Mouse (Mus musculus): ENCODE results near the gene Mphosph9.

Mphosph9 gene

GRCm38 (mm10) chr5:124267652-124268051, 60.1 kb downstream of the Mphosph9 start:
- DNase-seq (ENCODE audit: low spot score), result no peak

- no peak for DNase-seq (ENCODE audit: low spot score)
These were observed 61.0 kb downstream of the Mphosph9 start for GRCm38 (mm10) chr5:124266821-124267220.

GRCm38 (mm10) chr5:124263246-124263645, 64.5 kb downstream of the Mphosph9 start:
- no peak for DNase-seq (ENCODE audit: low spot score)

- DNase-seq (ENCODE audit: low spot score), result no peak
These were observed 65.7 kb downstream of the Mphosph9 start for GRCm38 (mm10) chr5:124262090-124262489.

- no peak for DNase-seq (ENCODE audit: low spot score)
These were observed 68.6 kb downstream of the Mphosph9 start for GRCm38 (mm10) chr5:124259133-124259532.

GRCm38 (mm10) chr5:124258026-124258425, 69.7 kb downstream of the Mphosph9 start:
- DNase-seq (ENCODE audit: low spot score), result no peak

- no peak for DNase-seq (ENCODE audit: low spot score)
These were observed 72.6 kb downstream of the Mphosph9 start for GRCm38 (mm10) chr5:124255141-124255540.

- DNase-seq (ENCODE audit: low spot score), result no peak
These were observed 74.2 kb downstream of the Mphosph9 start for GRCm38 (mm10) chr5:124253555-124253954.

- DNase-seq (ENCODE audit: low spot score), result no peak
These were observed 75.0 kb downstream of the Mphosph9 start for GRCm38 (mm10) chr5:124252580-124253320.

- DNase-seq (ENCODE audit: low spot score), result no peak
These were observed 76.7 kb downstream of the Mphosph9 start for GRCm38 (mm10) chr5:124251070-124251469.

GRCm38 (mm10) chr5:124249614-124250591, 77.9 kb downstream of the Mphosph9 start, which contains the start of gene Pitpnm2:
Gene Pitpnm2, minus strand, starts transcription at chr5:124249760.
- DNase-seq (ENCODE audit: low spot score), result peak; percentile 46

- peak; percentile 48 for DNase-seq (ENCODE audit: low spot score)
These were observed 78.7 kb downstream of the Mphosph9 start for GRCm38 (mm10) chr5:124248845-124249613.

GRCm38 (mm10) chr5:124247986-124248626, 79.7 kb downstream of the Mphosph9 start:
- DNase-seq (ENCODE audit: low spot score), result no peak

GRCm38 (mm10) chr5:124247296-124247695, 80.5 kb downstream of the Mphosph9 start:
- no peak for DNase-seq (ENCODE audit: low spot score)

- DNase-seq (ENCODE audit: low spot score), result no peak
These were observed 82.9 kb downstream of the Mphosph9 start for GRCm38 (mm10) chr5:124244885-124245284.

GRCm38 (mm10) chr5:124244449-124244848, 83.3 kb downstream of the Mphosph9 start:
- DNase-seq (ENCODE audit: low spot score), result no peak

- no peak for DNase-seq (ENCODE audit: low spot score)
These were observed 84.4 kb downstream of the Mphosph9 start for GRCm38 (mm10) chr5:124243236-124243901.

- no peak for DNase-seq (ENCODE audit: low spot score)
These were observed 85.9 kb downstream of the Mphosph9 start for GRCm38 (mm10) chr5:124241686-124242444.

GRCm38 (mm10) chr5:124240841-124241685, 86.7 kb downstream of the Mphosph9 start:
- no peak for DNase-seq (ENCODE audit: low spot score)
